Mouse (Mus musculus): Measurements from ENCODE around the gene Plcb2. TPM values are rescaled to one million over a fixed set of nuclear protein-coding genes. Genes with fewer than 3 reads are reported as not detected.

Gene Plcb2
- total and polyA plus RNA-seq, 3 experiments: 6.4 to 21.2 TPM; not detected in 1

- TF ChIP-seq CHD1 (IDR thresholded peaks at IDR 0.05; ENCODE audit: low read depth, low read length): no peak; the same call in 1 of the 2 replicates
Measured at GRCm38 (mm10) chr2:118659493-118659892, 68.7 kb downstream of the Plcb2 start (continued).

- no peaks in the 10 kb centered on the region for H3K27me3 ChIP-seq (ENCODE audit: control insufficient read depth in 1 of 2, insufficient read depth in 2 of 2, low read length in 2 of 2)
- H3K9ac ChIP-seq (ENCODE audit: control insufficient read depth, low read depth, low read length, poor library complexity, severe bottlenecking): peak overlapping the region; percentile 72
- peak overlapping the region; percentile 99 for H3K27ac ChIP-seq (ENCODE audit: control insufficient read depth, low read depth, low read length)
- H3K4me1 ChIP-seq (ENCODE audit: control insufficient read depth in 1 of 2, insufficient read depth in 2 of 2, low read length in 2 of 2): peaks cover 19 to 42% of the 10 kb centered on the region in 2 experiments
- H3K36me3 ChIP-seq (ENCODE audit: control insufficient read depth in 1 of 2, insufficient read depth in 2 of 2, low read length in 2 of 2): peaks cover 0 to 31% of the 10 kb centered on the region in 2 experiments; a peak in 2 of 4 replicates
- peak; percentile 98 for DNase-seq (ENCODE audit: low read depth, low spot score)
- H3K79me2 ChIP-seq (ENCODE audit: control insufficient read depth, insufficient read depth, low read length, poor library complexity): peaks cover 8% of the 10 kb centered on the region
- H3K9me3 ChIP-seq (replicated peaks; ENCODE audit: insufficient read depth, low read length): no peaks in the 10 kb centered on the region
- H3K4me3 ChIP-seq (ENCODE audit: control insufficient read depth in 1 of 2, insufficient read depth in 1 of 2, low read depth in 2 of 2, low read length in 2 of 2): peak overlapping the region; percentile 52 to 54
- TF ChIP-seq ZKSCAN1 (IDR thresholded peaks at IDR 0.05; ENCODE audit: low read depth, low read length) (no peak), JUND (IDR thresholded peaks at IDR 0.05; ENCODE audit: low read depth, low read length) (peak; percentile 83; the same call in 1 of the 2 replicates), CTCF (IDR thresholded peaks at IDR 0.05 in 2 of 3, conservative IDR thresholded peaks at IDR 0.05 in 1 of 3; ENCODE audit: control insufficient read depth in 1 of 3, insufficient read depth in 1 of 3, low read depth in 2 of 3, low read length in 3 of 3, poor library complexity in 1 of 3, severe bottlenecking in 1 of 3) (no peak), ZC3H11A (IDR thresholded peaks at IDR 0.05; ENCODE audit: low read depth, low read length) (no peak), POLR2AphosphoS5 (IDR thresholded peaks at IDR 0.05; ENCODE audit: borderline replicate concordance, low read depth, low read length) (no peak), POLR2AphosphoS2 (IDR thresholded peaks at IDR 0.05; ENCODE audit: low read length) (peak; percentile 87), ZMIZ1 (IDR thresholded peaks at IDR 0.05; ENCODE audit: low read depth, low read length) (peak; percentile 73), MAX (IDR thresholded peaks at IDR 0.05; ENCODE audit: low read length) (no peak; the same call in 1 of the 2 replicates), TAL1 (IDR thresholded peaks at IDR 0.05; ENCODE audit: low read length) (no peak), MAZ (IDR thresholded peaks at IDR 0.05; ENCODE audit: low read depth, low read length) (peak; percentile 87), NELFE (IDR thresholded peaks at IDR 0.05; ENCODE audit: low read depth, low read length) (peak; percentile 79), GATA1 (IDR thresholded peaks at IDR 0.05; ENCODE audit: low read depth, low read length) (peak; percentile 55; the same call in 1 of the 2 replicates), NRF1 (IDR thresholded peaks at IDR 0.05; ENCODE audit: insufficient read depth, low read depth, low read length, poor library complexity, severe bottlenecking) (no peak), USF2 (IDR thresholded peaks at IDR 0.05; ENCODE audit: borderline replicate concordance in 1 of 2, insufficient read depth in 1 of 2, low read depth in 1 of 2, low read length in 2 of 2) (no peak), TCF12 (IDR thresholded peaks at IDR 0.05; ENCODE audit: low read depth, low read length) (peak; percentile 75), MAFK (IDR thresholded peaks at IDR 0.05; ENCODE audit: borderline replicate concordance, low read depth, low read length) (peak; percentile 99), CHD2 (IDR thresholded peaks at IDR 0.05; ENCODE audit: low read length) (peak; percentile 15; the same call in 1 of the 2 replicates), SIN3A (IDR thresholded peaks at IDR 0.05; ENCODE audit: low read length) (peak; percentile 81), HCFC1 (IDR thresholded peaks at IDR 0.05; ENCODE audit: low read depth, low read length) (0 out of 2 replicates have a peak, but pooled peaks have one; percentile 61), MEF2A (IDR thresholded peaks at IDR 0.05; ENCODE audit: extremely low read depth, insufficient replicate concordance, low read depth, low read length, poor library complexity, severe bottlenecking) (no peak), RAD21 (IDR thresholded peaks at IDR 0.05; ENCODE audit: low read depth, low read length) (no peak), ZNF384 (IDR thresholded peaks at IDR 0.05; ENCODE audit: low read depth, low read length) (0 out of 2 replicates have a peak, but pooled peaks have one; percentile 19), E2F4 (IDR thresholded peaks at IDR 0.05; ENCODE audit: borderline replicate concordance, low read depth, low read length) (no peak), RCOR1 (IDR thresholded peaks at IDR 0.05; ENCODE audit: low read depth, low read length) (peak; percentile 71), BHLHE40 (IDR thresholded peaks at IDR 0.05; ENCODE audit: borderline replicate concordance, low read depth, low read length) (no peak), MXI1 (IDR thresholded peaks at IDR 0.05; ENCODE audit: low read depth, low read length) (no peak), ETS1 (IDR thresholded peaks at IDR 0.05; ENCODE audit: low read depth, low read length) (peak; percentile 94), SMC3 (IDR thresholded peaks at IDR 0.05; ENCODE audit: low read depth, low read length) (no peak), USF1 (IDR thresholded peaks at IDR 0.05; ENCODE audit: low read depth, low read length) (0 out of 2 replicates have a peak, but pooled peaks have one; percentile 16), ELF1 (IDR thresholded peaks at IDR 0.05; ENCODE audit: low read depth, low read length) (peak; percentile 53; the same call in 1 of the 2 replicates), TBP (IDR thresholded peaks at IDR 0.05; ENCODE audit: low read depth, low read length) (peak; percentile 94), POLR2A (IDR thresholded peaks at IDR 0.05; ENCODE audit: control insufficient read depth in 1 of 2, insufficient read depth in 1 of 2, low read depth in 1 of 2, low read length in 2 of 2, poor library complexity in 1 of 2) (peak in 1 of 2 experiments; percentile 86; a peak in 3 of 4 replicates), CHD1 (IDR thresholded peaks at IDR 0.05; ENCODE audit: low read depth, low read length) (peak; percentile 85; the same call in 1 of the 2 replicates), MYC (IDR thresholded peaks at IDR 0.05; ENCODE audit: low read depth, low read length) (no peak)
Measured at GRCm38 (mm10) chr2:118659077-118659476, 69.2 kb downstream of the Plcb2 start.

Measured in MEL (cell line).